Mouse (Mus musculus) ES-Bruce4 (cell line): ENCODE measurements around the gene Scamp1.

ENCODE experiments used
- CTCF ChIP-seq: IDR thresholded peaks from one replicate; pipeline ENCODE4 v1.8.1; 2011; ENCODE audit warnings: low read depth, low read length
- EP300 ChIP-seq: IDR thresholded peaks from 2 replicates; pipeline ENCODE4 v1.6.1; 2011; ENCODE audit warnings: low read depth, low read length; ENCODE audit not compliant: insufficient read depth
- POLR2A ChIP-seq: IDR thresholded peaks from one replicate; pipeline ENCODE4 v1.8.1; 2011; ENCODE audit warnings: low read length; ENCODE audit not compliant: insufficient read depth

- TF ChIP-seq CTCF (no peak), POLR2A (no peak), EP300 (no peak)
Measured at GRCm38 (mm10) chr13:94253052-94253451, 32.6 kb downstream of the Scamp1 start.
